Mouse (Mus musculus) frontal cortex, adult (tissue): ENCODE measurements at regions not wholly inside any gene's neighbourhood (a gene's known extent, or its start where the extent isn't known, plus 50 kb on each side); places are given as distances from the start of the nearest gene placed in this dataset.

Source experiments
- ATAC-seq: cut with Nextera tagmentation; 2 replicates; pipeline ENCODE4 v1.9.2; 2017; ENCODE audit warnings: mild to moderate bottlenecking, moderate library complexity, mixed read lengths; ENCODE audit not compliant: low TSS enrichment

- no peak for ATAC-seq
Observed at GRCm38 (mm10) chr1:13941351-13941750, 2151.8 kb downstream of the 4930444P10Rik start.

- ATAC-seq: peak; percentile 38; the same call in 1 of the 2 replicates
Observed at GRCm38 (mm10) chr1:13938344-13938743, 2154.8 kb downstream of the 4930444P10Rik start.

GRCm38 (mm10) chr1:13935938-13936491 lies 2157.1 kb downstream of the 4930444P10Rik start:
- no peak for ATAC-seq

GRCm38 (mm10) chr1:13928679-13929078 lies 2164.4 kb downstream of the 4930444P10Rik start:
- ATAC-seq: no peak

- ATAC-seq: no peak
Observed at GRCm38 (mm10) chr1:13927964-13928363, 2165.2 kb downstream of the 4930444P10Rik start.

GRCm38 (mm10) chr1:13925994-13926393 lies 2167.1 kb downstream of the 4930444P10Rik start:
- no peak for ATAC-seq

- ATAC-seq: no peak
Observed at GRCm38 (mm10) chr1:13915216-13915615, 2177.9 kb downstream of the 4930444P10Rik start.

- no peak for ATAC-seq
Observed at GRCm38 (mm10) chr1:13879126-13879525, 2214.0 kb downstream of the 4930444P10Rik start.

GRCm38 (mm10) chr1:13873925-13874324 lies 2219.2 kb downstream of the 4930444P10Rik start:
- ATAC-seq: no peak

GRCm38 (mm10) chr1:13872536-13872935 lies 2220.6 kb downstream of the 4930444P10Rik start:
- no peak for ATAC-seq

- ATAC-seq: peak; percentile 100
Observed at GRCm38 (mm10) chr1:13870631-13871286, 2222.4 kb downstream of the 4930444P10Rik start.

GRCm38 (mm10) chr1:13865713-13866112 lies 2227.4 kb downstream of the 4930444P10Rik start:
- ATAC-seq: no peak

- ATAC-seq: no peak
Observed at GRCm38 (mm10) chr1:13863712-13864111, 2229.4 kb downstream of the 4930444P10Rik start.

- no peak for ATAC-seq
Observed at GRCm38 (mm10) chr1:13861070-13861511, 2232.0 kb downstream of the 4930444P10Rik start.

GRCm38 (mm10) chr1:13860469-13860868 lies 2232.7 kb downstream of the 4930444P10Rik start:
- ATAC-seq: no peak

- no peak for ATAC-seq
Observed at GRCm38 (mm10) chr1:13859723-13860122, 2233.4 kb downstream of the 4930444P10Rik start.

GRCm38 (mm10) chr1:13858371-13859018 lies 2234.6 kb downstream of the 4930444P10Rik start:
- ATAC-seq: no peak

- no peak for ATAC-seq
Observed at GRCm38 (mm10) chr1:13856998-13857397, 2236.1 kb downstream of the 4930444P10Rik start.

- no peak for ATAC-seq
Observed at GRCm38 (mm10) chr1:13851144-13851543, 2242.0 kb downstream of the 4930444P10Rik start.

GRCm38 (mm10) chr1:13849071-13849470 lies 2244.1 kb downstream of the 4930444P10Rik start:
- ATAC-seq: no peak

- ATAC-seq: no peak
Observed at GRCm38 (mm10) chr1:13846336-13846865, 2246.7 kb downstream of the 4930444P10Rik start.

- ATAC-seq: no peak
Observed at GRCm38 (mm10) chr1:13840309-13840622, 2252.9 kb downstream of the 4930444P10Rik start.
